Mouse (Mus musculus): Measurements from ENCODE around the gene Ly6g6d.

GRCm38 (mm10) chr17:35061299-35061698, 16.6 kb downstream of the Ly6g6d start:
- TF ChIP-seq CTCF (IDR thresholded peaks at IDR 0.05; ENCODE audit: extremely low read depth, insufficient read length, insufficient replicate concordance, low read depth, low read length) (no peak), POLR2A (IDR thresholded peaks at IDR 0.05; ENCODE audit: low read depth, low read length) (no peak)

All from small intestine, adult 2 months (tissue).